Mouse (Mus musculus) left cerebral cortex, adult 2 months (tissue): ENCODE data around the gene Fgf23. TPM values are rescaled to one million over a fixed set of nuclear protein-coding genes. Genes with fewer than 3 reads are reported as not detected.

ENCODE experiments used
- DNase-seq, 2 experiments: peaks; one replicate each; pipeline ENCODE4 v3.0.0; 2021 to 2022; ENCODE audit warnings: low spot score in 2 of 2, mixed read lengths in 1 of 2; ENCODE audit errors: extremely low spot score in 1 of 2
- H3K27ac ChIP-seq: fragments of 200-600 bp; 2 replicates; pipeline ENCODE4 v1.8.1; 2022
- H3K4me3 ChIP-seq: fragments of 200-600 bp; 2 replicates; pipeline ENCODE4 v1.8.1; 2022
- CTCF ChIP-seq: fragments of 200-600 bp; IDR thresholded peaks from 2 replicates; pipeline ENCODE4 v1.8.1; 2022; ENCODE audit warnings: antibody characterized with exemption, mild to moderate bottlenecking, moderate library complexity
- intact Hi-C: fragments of 180-260 bp; cut with DNase I; formaldehyde crosslinking; loops from one replicate; pipeline ENCODE4 v1.15.1; 2025
- total RNA-seq, 2 experiments: library from RNA; stranded (reverse); gene quantifications; 2 replicates each; pipeline ENCODE4 v1.2.3; 2021

Gene Fgf23
- total RNA-seq, 2 experiments from 2014 or later = 0.44 to 0.68 TPM

DNA sequence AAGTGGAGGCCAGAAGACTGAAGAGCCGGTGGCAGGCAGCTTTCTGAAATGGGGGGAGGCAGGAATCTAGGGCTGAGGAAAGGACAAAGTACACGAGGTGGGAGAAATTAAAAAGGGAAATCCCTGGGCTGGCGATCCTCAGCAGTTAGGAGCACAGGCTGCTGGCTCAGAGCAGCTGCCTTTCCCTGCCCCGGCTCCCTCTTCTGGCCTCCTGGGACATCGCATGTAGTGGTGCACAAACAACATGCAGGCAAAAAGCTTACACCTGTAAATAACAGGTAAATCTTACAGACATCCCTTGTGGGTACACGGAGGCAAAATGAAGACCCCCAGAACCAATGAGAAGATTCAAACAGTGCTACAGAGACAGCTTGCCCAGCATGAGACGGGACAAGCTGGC, 21.9 kb downstream of the Fgf23 start:
- peak; percentile 52 for TF ChIP-seq CTCF
- Histone ChIP-seq H3K27ac (no peak overlapping the region), H3K4me3 (no peak overlapping the region)
- DNase-seq = no peak
- intact Hi-C loops = no loop called here

DNA sequence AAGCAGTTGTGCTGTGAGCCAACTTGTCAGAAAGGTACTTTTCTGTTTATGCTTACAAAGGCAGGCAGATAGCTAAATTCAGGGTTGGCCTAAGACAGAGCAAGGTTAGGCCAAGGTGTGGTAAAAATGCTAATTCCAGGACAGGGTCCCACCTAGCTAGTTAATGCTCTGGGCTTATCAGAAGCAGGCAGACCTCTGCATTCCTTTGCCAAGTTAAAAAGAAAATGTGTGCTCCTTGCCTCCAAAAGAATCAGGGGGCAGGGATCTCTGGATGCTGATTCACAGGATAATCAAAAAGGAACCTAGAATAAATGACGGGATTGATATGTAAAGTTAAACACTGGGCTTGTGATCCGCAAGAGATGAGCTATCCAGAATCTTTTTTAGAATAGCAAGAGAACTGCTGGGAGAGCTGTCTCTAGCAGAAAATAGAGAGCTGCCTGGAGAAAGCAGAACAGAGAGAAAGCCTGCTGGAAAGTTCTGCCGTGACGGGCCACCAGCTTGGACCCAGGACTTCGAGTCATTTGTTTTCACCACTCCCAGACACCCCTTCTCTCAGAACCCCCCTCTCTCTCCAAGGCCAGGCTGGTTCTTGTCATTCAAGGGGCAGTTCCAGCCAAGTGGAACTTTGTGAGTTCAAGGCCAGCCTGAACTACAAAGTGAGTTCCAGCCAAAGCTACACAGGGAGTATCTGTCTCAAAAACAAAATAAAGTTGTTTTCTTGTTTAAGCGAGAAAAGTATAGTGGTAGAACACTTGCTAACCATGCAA, 31.0 kb downstream of the Fgf23 start:
- intact Hi-C loops = no loop called here
- H3K27ac ChIP-seq = no peak overlapping the region
- no peak overlapping the region for H3K4me3 ChIP-seq
- no peak for DNase-seq
- no peak for TF ChIP-seq CTCF

DNA sequence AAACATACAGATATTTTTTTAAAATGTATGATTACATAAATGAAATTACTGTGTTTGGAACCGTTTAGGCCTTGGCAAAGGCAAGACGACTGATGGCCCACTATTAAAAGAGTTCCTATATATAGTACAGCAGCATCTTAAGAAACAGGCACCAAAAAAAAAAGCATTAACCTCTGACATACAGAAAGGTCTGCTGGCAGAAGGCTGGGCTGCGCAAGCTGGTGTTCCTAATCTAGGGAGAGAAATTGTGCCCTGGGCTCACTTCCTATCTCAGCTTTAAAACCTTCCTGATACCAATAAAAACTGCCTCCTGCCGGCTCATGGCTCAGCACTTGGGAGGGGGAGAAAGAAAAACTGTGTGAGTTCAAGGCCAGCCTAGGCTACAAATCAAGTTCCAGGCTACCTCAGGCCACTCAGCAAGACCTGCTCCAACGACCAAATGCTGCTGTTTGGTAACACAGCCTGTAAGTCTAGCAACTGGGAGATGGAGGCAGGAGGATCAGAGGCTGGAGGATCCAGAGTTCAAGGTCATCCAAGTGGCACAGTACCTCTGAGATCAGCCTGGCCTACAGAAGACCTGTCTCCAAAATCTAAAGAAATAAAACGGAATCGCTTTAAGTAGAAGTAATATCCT, 31.8 kb downstream of the Fgf23 start:
- DNase-seq = no peak
- Histone ChIP-seq H3K4me3 (no peak overlapping the region), H3K27ac (peak overlapping the region; percentile 15; the same call in 1 of the 2 replicates)
- intact Hi-C loops = no loop called here
- TF ChIP-seq CTCF = no peak

DNA sequence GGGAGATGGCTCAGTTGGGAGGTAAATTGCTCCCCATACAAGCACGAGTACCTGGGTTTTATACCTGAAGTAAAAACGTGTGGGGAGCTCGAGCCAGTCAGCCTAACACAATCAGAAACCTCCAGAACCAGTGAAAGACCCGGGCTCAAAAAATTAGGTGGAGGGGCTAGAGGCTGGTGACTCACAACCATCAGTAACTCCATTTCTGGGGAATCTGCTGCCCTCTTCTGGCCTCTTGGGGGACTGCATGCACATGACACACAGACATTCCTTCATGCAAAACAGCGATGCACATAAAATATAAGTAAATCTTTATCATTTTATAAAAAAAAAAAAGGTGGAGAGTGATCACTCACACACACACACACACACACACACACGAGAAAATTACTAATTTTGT, 32.4 kb downstream of the Fgf23 start:
- H3K27ac ChIP-seq = no peak overlapping the region
- H3K4me3 ChIP-seq = no peak overlapping the region
- intact Hi-C loops = no loop called here
- peak; percentile 31 to 41 for DNase-seq
- peak; percentile 59 for TF ChIP-seq CTCF

DNA sequence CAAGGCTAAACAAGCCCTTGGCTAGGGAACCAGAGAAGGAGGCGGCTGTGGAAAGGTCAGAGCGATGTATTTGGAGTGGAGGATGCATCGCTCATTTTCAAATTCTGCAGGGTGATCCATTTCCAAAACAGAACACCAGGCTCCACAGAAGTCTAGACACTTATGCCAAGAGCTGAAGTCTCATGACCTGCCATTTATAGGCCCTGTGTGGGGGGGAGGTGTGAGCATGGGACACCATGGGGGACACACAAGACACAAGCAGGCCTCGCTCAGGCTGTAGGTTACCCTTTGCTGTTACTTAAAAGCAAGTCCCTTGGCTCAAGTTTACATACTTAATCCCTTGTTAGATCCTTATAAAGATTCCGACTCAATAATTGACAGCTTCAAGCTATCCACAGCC, 33.5 kb downstream of the Fgf23 start:
- intact Hi-C loops = no loop called here

DNA sequence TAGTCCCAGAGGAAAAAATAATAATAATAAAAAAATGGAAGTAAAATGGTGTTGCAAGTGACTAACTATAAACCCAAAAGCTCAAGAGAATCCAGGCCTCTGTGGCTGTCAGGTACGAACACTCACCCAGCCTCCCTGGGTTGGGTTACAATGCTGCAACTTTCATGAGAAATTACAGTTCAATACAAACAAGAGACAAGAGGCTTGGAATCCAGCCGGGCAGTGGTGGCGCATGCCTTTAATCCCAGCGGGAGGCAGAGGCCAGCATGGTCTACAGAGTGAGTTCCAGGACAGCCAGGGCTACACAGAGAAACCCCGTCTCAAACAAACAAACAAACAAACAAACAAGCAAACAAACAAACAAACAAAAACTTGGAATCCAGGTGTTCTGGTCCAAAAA, 34.0 kb downstream of the Fgf23 start:
- intact Hi-C loops = no loop called here
- no peak for TF ChIP-seq CTCF
- no peak for DNase-seq
- Histone ChIP-seq H3K27ac (peak overlapping the region; percentile 63; the same call in 1 of the 2 replicates), H3K4me3 (no peak overlapping the region)

More for the DNA sequence above, 33.5 kb downstream of the Fgf23 start:
- Histone ChIP-seq H3K27ac (peak overlapping the region; percentile 63; the same call in 1 of the 2 replicates), H3K4me3 (no peak overlapping the region)
- no peak for DNase-seq
- no peak for TF ChIP-seq CTCF

DNA sequence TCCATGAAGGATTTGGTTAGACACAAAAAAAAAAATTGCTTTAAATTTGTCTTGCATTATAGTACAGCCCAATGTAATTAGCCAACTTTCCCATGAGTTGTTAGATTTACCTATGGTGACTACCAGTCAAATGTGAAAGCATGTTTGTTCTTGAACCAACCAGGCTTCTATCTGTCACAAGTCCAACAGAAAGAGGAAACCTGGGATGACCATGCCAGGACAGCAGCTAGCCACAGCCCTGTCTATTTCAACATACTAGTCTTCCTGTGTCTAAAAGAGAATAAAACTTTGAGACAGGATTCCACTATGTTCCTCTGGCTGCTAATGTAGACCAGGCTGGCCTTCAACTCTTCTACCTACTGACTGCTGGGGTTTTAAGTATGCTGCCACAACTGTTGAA, 34.7 kb downstream of the Fgf23 start:
- H3K27ac ChIP-seq = no peak overlapping the region
- H3K4me3 ChIP-seq = no peak overlapping the region
- intact Hi-C loops = no loop called here
- TF ChIP-seq CTCF = no peak
- DNase-seq = no peak

DNA sequence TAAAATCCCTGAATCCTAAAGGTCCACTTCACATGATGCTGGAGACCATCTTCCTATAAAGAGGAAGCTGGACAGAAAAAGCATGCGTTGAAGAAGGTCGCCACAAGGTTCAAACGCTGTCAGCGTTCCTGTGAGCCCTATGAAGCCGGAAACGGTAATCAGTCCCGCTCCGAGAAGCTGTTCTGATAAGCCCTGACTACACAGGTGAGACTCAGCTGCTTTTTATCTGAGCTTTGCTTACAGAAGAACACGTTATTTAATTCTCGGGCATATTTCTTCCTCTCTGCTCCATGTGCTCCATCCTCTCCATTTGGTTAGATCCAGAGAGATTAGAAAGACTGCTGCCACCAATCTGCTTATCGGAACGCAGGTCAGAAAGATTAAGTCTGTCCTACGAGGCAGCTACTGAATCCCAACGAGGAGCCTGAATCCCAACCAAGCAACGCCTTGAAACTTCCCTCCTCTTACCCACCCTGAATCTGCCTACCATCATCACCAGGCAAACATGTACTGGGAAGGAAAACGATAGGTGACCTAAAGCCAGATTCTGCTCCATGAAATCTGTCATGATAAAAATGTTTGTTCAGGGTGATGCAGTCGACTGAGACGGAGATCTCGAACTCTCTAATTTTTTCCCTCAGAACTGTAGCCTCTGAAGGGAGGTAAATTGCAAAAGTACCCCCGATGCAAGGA, 35.8 kb downstream of the Fgf23 start:
- intact Hi-C loops = no loop called here
- TF ChIP-seq CTCF = no peak
- Histone ChIP-seq H3K4me3 (peak overlapping the region; percentile 78), H3K27ac (peak overlapping the region; percentile 24)
- no peak for DNase-seq

DNA sequence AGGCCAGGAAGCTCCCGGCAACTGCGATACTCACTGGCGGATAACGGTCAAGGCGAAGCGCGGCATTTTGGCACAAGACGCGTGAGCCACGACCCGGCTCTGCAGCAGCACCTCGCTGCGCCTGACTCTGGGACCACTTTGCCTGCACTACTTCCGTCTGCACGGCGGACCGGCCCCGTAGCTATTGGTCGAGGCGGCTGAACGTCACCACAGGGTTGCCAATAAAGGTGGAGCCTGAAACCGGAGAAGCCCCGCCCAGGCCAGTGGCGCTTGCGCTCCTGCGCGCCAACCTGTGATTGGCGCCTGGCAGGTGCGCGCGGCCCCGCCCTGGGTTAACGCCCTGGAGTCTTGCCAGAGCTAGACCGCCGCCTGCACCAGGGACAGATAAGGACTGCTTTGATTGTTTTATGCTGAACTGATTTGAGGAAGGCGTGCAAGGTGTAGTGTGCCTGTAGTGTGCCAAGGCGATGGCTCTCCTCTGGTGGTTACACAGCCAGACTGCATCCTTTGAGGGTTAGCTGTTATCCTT, 36.8 kb downstream of the Fgf23 start, which contains the start of gene Tigar:
Gene Tigar, minus strand, starts transcription at position 156 of the 529 bp plus-strand sequence.
- H3K27ac ChIP-seq = peak within 1 kb of the TSS; percentile 63
- TF ChIP-seq CTCF = peak; percentile 11; the same call in 1 of the 2 replicates

DNA sequence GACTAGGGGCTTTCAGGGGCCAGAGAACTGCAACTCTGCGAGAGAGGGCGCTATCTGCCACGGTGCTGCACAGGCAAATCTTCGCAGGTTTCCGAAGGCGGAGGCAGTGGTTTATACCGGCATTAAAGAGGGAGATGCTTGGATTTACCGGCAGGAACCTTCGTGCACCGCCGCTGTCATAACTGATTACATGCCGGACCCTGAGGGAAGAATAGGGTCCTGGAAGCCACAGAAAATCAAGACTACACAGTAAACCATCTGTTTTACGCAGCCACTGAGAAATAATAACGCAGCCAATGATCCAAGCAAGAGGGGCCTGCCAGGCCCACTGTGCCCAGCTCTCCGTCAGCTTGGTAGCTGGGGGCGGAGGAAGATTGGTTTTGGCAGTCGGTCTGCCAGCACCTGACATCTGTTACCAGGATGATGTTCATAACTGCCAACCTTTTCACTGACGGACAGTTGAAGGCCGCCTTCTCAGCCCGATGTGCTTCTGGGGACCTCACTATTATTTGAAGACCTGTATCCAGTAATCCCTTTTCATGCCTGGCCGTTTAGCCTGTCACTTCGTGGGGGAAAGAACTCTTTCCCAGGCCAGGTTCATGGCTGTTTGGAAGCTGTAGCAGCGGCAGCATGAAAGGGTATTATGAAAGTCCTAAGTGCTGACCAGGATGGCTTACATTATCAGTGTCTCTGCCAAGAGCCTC, 42.2 kb downstream of the Fgf23 start:
- no peak for DNase-seq
- H3K27ac ChIP-seq = no peak overlapping the region
- intact Hi-C loops = no loop called here

More for the DNA sequence above, 36.8 kb downstream of the Fgf23 start, which contains the start of gene Tigar:
- peak within 1 kb of the TSS; percentile 78 for H3K4me3 ChIP-seq
- intact Hi-C loops = no loop called here
- DNase-seq = peak; percentile 93 to 94

DNA sequence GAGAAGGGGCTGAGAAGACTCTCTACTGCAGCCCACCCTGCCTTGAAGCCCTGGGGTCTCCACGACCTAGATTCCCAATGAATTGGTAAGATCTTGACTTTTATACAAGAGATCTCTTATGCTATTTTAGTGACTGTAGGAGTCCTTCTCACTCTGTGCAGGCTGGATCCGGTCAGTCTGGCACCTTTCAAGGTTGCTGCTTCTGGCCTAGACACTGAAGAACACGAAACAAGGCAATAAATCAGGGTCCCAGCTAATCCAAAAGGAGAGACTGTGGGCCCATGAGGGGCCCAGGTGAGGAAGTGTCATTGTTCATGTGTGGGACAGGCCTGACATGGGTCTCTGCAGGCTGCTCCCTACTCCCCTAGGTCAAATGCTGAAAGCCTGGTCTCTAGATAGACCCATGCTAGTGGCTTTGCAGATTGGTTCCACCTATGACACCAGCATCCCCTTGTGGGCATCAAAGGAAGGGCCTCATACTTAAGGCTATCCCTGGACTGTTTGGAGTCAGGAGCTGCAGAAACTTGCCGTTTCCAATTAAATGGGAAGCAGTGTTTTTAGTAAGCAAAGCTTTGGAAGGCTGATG, 49.6 kb downstream of the Fgf23 start:
- intact Hi-C loops = no loop called here
- TF ChIP-seq CTCF = peak; percentile 48
- Histone ChIP-seq H3K27ac (no peak overlapping the region), H3K4me3 (no peak overlapping the region)
- no peak for DNase-seq

More for the DNA sequence above, 42.2 kb downstream of the Fgf23 start:
- no peak for TF ChIP-seq CTCF
- no peak overlapping the region for H3K4me3 ChIP-seq
